Mouse (Mus musculus): ENCODE results near the gene Prss29.

DNA sequence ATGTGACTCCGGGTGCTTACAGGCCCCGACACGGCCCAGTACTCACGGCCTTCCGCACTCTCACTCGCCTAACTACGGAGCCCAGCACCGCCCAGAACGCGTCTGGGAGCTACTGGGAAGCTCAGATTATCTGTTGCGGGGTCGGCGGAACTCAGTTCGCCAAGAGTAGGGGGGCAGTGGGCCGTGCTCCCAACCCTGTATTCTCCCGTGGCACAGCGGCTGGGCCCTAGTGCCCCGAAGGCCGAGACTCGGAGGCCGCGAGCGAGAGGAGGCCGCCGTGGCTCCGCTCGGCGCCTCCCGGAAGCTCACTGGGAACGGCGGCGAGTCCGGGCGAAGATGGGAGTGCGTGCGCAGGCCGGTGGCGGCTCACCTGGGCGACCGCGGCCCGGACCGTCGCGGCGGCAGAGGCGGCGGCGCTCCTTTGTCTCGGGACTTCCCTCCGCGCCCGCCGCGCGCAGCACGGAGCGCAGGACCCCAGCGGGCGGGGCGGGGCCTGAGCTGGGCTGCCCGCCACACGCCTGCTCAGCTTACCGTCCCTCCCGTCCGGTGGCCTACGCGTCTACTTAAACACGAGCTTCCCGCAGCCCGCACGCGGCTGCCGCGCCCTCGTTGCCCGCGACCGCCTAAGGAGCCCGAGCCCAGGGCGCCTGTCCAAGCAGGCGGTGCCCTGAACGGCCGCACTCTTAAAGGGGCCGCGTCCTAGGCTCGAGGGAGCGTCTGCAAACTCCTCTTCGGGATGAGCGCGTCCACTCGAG, 45.3 kb upstream of the Prss29 start:
- TF ChIP-seq CTCF (IDR thresholded peaks at IDR 0.05; ENCODE audit: low read depth) (no peak), EP300 (IDR thresholded peaks at IDR 0.05; ENCODE audit: low read depth) (no peak)

Data from liver, postnatal 0 days (tissue).